In the genomic region with DNA sequence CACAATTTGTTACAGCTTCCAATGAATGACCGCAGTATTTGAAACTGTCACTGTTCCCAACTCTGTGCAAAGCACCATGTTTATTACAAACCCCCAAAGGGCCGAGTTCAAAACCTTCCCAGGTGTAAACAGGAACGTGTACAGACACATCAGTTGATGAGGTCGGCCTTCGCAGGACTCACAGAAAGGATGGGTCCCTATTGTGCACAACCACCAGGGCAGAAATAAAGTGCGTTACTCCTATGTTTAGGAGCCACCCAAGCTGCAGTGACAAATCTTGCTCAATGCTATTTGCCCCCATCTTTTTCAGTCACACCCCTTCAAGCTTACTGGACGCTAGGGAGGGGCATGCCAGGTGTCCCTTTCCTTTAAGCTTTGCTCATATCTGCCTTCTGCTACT, we compare ENCODE assay signal across 8 mouse cellular contexts. TPM values are rescaled to one million over a fixed set of nuclear protein-coding genes. Genes with fewer than 3 reads are reported as not detected.
DNase-seq lines count a peak whose midpoint lies in the region; ATAC-seq and TF ChIP-seq lines count a peak whose summit lies in the region.

No protein-coding gene starts in this region.

- H3K4me3 ChIP-seq in layer of hippocampus, adult 2 months, result peak overlapping the region; percentile 87
- H3K4me3 ChIP-seq in cortical plate, adult 2 months (ENCODE audit: insufficient read depth, low read length), result peak overlapping the region; percentile 75
- H3K4me3 ChIP-seq in neural tube, embryonic 14.5 days (ENCODE audit: low read depth, low read length), result peak overlapping the region; percentile 88

- DNase-seq in layer of hippocampus, adult 2 months (ENCODE audit: low spot score in 2 of 2), result no peak
- no peak for DNase-seq in layer of hippocampus, adult 18-20 months (ENCODE audit: low spot score in 2 of 2)
- DNase-seq in large intestine, adult 2 months (ENCODE audit: low read depth, low spot score), result peak; percentile 6
- DNase-seq in gastrocnemius, postnatal 25 days, result no peak
- DNase-seq in layer of hippocampus, adult 9-10 months (ENCODE audit: low spot score), result no peak
- DNase-seq in urinary bladder, adult 2 months (ENCODE audit: low spot score), result no peak

- peak overlapping the region; percentile 89; the same call in 1 of the 2 replicates for H3K9ac ChIP-seq in neural tube, embryonic 14.5 days (replicated peaks; ENCODE audit: low read depth, low read length)

- H3K27me3 ChIP-seq in neural tube, embryonic 14.5 days (ENCODE audit: control insufficient read depth, insufficient read depth, low read length), result no peaks in the 10 kb centered on the region

- no peaks in the 10 kb centered on the region for H3K36me3 ChIP-seq in neural tube, embryonic 14.5 days (ENCODE audit: control insufficient read depth, insufficient read depth, low read length)

- WGBS in large intestine, adult 2 months, result 19% methylated on average over 7 of the region's 7 CpGs
- WGBS in neural tube, embryonic 14.5 days, result 34% methylated on average over 7 of the region's 7 CpGs

- TF ChIP-seq CTCF in layer of hippocampus, adult 2 months (conservative IDR thresholded peaks at IDR 0.05), result no peak
- TF ChIP-seq CTCF in cortical plate, adult 2 months (IDR thresholded peaks at IDR 0.05; ENCODE audit: extremely low read depth, insufficient read depth, low read length), result no peak

- TF ChIP-seq POLR2A in cortical plate, adult 2 months (IDR thresholded peaks at IDR 0.05; ENCODE audit: extremely low read depth, insufficient read depth, low read length), result no peak

- H3K27ac ChIP-seq in layer of hippocampus, adult 2 months, result no peak overlapping the region
- H3K27ac ChIP-seq in cortical plate, adult 2 months (ENCODE audit: insufficient read depth, low read length), result no peak overlapping the region
- H3K27ac ChIP-seq in neural tube, embryonic 14.5 days (ENCODE audit: low read depth, low read length), result no peak overlapping the region

- ATAC-seq in neural tube, embryonic 14.5 days (ENCODE audit: low read depth), result no peak

- H3K4me2 ChIP-seq in neural tube, embryonic 14.5 days (ENCODE audit: low read depth, low read length), result peak overlapping the region; percentile 59

- H3K9me3 ChIP-seq in neural tube, embryonic 14.5 days (ENCODE audit: control insufficient read depth, low read length), result no peaks in the 10 kb centered on the region

- peaks cover 11% of the 10 kb centered on the region for H3K4me1 ChIP-seq in cortical plate, adult 2 months (ENCODE audit: control insufficient read depth, insufficient read depth, low read length)
- peaks cover 14% of the 10 kb centered on the region for H3K4me1 ChIP-seq in neural tube, embryonic 14.5 days (ENCODE audit: control insufficient read depth, insufficient read depth, low read length)

RNA-seq across cellular contexts. Expression of gene Mapkap1, which starts 1.0 kb away (rescaled TPM):
- total RNA-seq in layer of hippocampus, adult 2 months (2021), result 10 to 100 TPM; 67.8 to 70.3 TPM
- 10 to 100 TPM; 64.9 to 70.3 TPM for total RNA-seq in layer of hippocampus, adult 18-20 months (2021)
- 52.4 and 53.0 TPM in 2 replicates for polyA plus RNA-seq in cortical plate, adult 2 months (2012; rRNA removed)
- polyA plus RNA-seq in large intestine, adult 2 months (2012; rRNA removed), result 35.9 and 46.4 TPM in 2 replicates
- 91.5 and 92.3 TPM in 2 replicates for polyA plus RNA-seq in neural tube, embryonic 14.5 days (2014; fragmentation: Nextera tagmentation; extraction: Ambion mirVana)
- total RNA-seq in gastrocnemius, postnatal 25 days (2021), result 10 to 100 TPM; 54.6 to 63.1 TPM
- polyA plus RNA-seq in urinary bladder, adult 2 months (2012; rRNA removed), result 52.4 and 55.3 TPM in 2 replicates

RNA-seq across cellular contexts. Expression of gene Pbx3, which starts 34.7 kb away (rescaled TPM):
- total RNA-seq in layer of hippocampus, adult 2 months (2021), result 1 to 10 TPM; 7.0 TPM
- 1 to 10 TPM; 7.1 to 7.6 TPM for total RNA-seq in layer of hippocampus, adult 18-20 months (2021)
- 7.7 and 12.2 TPM in 2 replicates for polyA plus RNA-seq in cortical plate, adult 2 months (2012; rRNA removed)
- polyA plus RNA-seq in large intestine, adult 2 months (2012; rRNA removed), result 5.1 and 5.2 TPM in 2 replicates
- 157 and 177 TPM in 2 replicates for polyA plus RNA-seq in neural tube, embryonic 14.5 days (2014; fragmentation: Nextera tagmentation; extraction: Ambion mirVana)
- total RNA-seq in gastrocnemius, postnatal 25 days (2021), result 1 to 10 TPM; 2.7 to 4.1 TPM
- polyA plus RNA-seq in urinary bladder, adult 2 months (2012; rRNA removed), result 20.1 and 25.5 TPM in 2 replicates
